Mouse (Mus musculus) heart, embryonic 13.5 days (tissue): ENCODE measurements around the gene H1foo. TPM values are rescaled to one million over a fixed set of nuclear protein-coding genes. Genes with fewer than 3 reads are reported as not detected.

Experiments used
- ATAC-seq: fragments of 200-750 bp; cut with Nextera tagmentation; 2 replicates; pipeline ENCODE4 v1.8.0; 2017; ENCODE audit warnings: moderate TSS enrichment; ENCODE audit not compliant: insufficient number of reproducible peaks, low FRiP score, low TSS enrichment; ENCODE audit errors: extremely low read depth
- H3K27ac ChIP-seq: fragments of 300-500 bp; sonication (generic); replicated peaks from 2 replicates; pipeline ENCODE4 v1.5.1; 2015; ENCODE audit warnings: moderate library complexity, mild to moderate bottlenecking, inconsistent platforms
- H3K27me3 ChIP-seq: fragments of 300-500 bp; sonication (generic); replicated peaks from 2 replicates; pipeline ENCODE4 v1.6.1; 2015; ENCODE audit warnings: mild to moderate bottlenecking, inconsistent platforms
- H3K36me3 ChIP-seq: fragments of 300-500 bp; sonication (generic); 2 replicates; pipeline ENCODE4 v1.6.1; 2015; ENCODE audit warnings: mild to moderate bottlenecking, inconsistent platforms
- H3K4me1 ChIP-seq: fragments of 300-500 bp; sonication (generic); 2 replicates; pipeline ENCODE4 v1.6.1; 2015; ENCODE audit warnings: inconsistent platforms
- H3K4me2 ChIP-seq: fragments of 300-500 bp; sonication (generic); 2 replicates; pipeline ENCODE4 v1.6.1; 2015; ENCODE audit warnings: inconsistent platforms, mild to moderate bottlenecking, moderate library complexity
- H3K4me3 ChIP-seq: fragments of 300-500 bp; sonication (generic); 2 replicates; pipeline ENCODE4 v1.5.1; 2015; ENCODE audit warnings: moderate library complexity, mild to moderate bottlenecking, inconsistent platforms
- H3K9ac ChIP-seq: fragments of 300-500 bp; sonication (generic); 2 replicates; pipeline ENCODE4 v1.6.1; 2015; ENCODE audit warnings: inconsistent platforms, mild to moderate bottlenecking, moderate library complexity
- H3K9me3 ChIP-seq: fragments of 300-500 bp; sonication (generic); 2 replicates; pipeline ENCODE4 v1.6.1; 2016; ENCODE audit warnings: inconsistent platforms
- WGBS: fragments of 180-500 bp; shearing (Covaris S2); methylation state at CpG from one replicate; pipeline ENCODE4 v1.1.7; 2015; ENCODE audit warnings: mixed read lengths; 5-methylcytosine and 5-hydroxymethylcytosine counted together
- polyA plus RNA-seq: library from polyadenylated mRNA; unstranded; fragments of >200 nt; fragmentation: Nextera tagmentation; extraction: Ambion mirVana; gene quantifications from 2 replicates; pipeline ENCODE4 v1.2.1, GENCODE M21; 2015

H1foo gene
- polyA plus RNA-seq, 1 experiment from 2014 or later: not detected

- Histone ChIP-seq H3K9me3 (no peaks in the 10 kb centered on the region), H3K4me3 (no peak overlapping the region), H3K4me2 (no peak overlapping the region), H3K27ac (no peak overlapping the region), H3K27me3 (peaks cover 10% of the 10 kb centered on the region; the same call in 1 of the 2 replicates), H3K4me1 (peaks cover 30% of the 10 kb centered on the region), H3K9ac (no peak overlapping the region), H3K36me3 (peaks cover 91% of the 10 kb centered on the region)
- no peak for ATAC-seq
- 48% methylated on average over 23 of the region's 23 CpGs for WGBS
These were observed 17.8 kb downstream of the H1foo start for GRCm38 (mm10) chr6:115962439-115963085.

GRCm38 (mm10) chr6:115963656-115964055, 18.9 kb downstream of the H1foo start:
- no peaks in the 10 kb centered on the region for H3K9me3 ChIP-seq
- H3K36me3 ChIP-seq: peaks cover 91% of the 10 kb centered on the region
- WGBS: 65% methylated on average over 9 of the region's 9 CpGs
- no peak overlapping the region for H3K9ac ChIP-seq
- H3K27me3 ChIP-seq: peaks cover 10% of the 10 kb centered on the region; the same call in 1 of the 2 replicates
- H3K4me3 ChIP-seq: no peak overlapping the region
- H3K4me2 ChIP-seq: no peak overlapping the region
- H3K4me1 ChIP-seq: peaks cover 24% of the 10 kb centered on the region
- ATAC-seq: no peak
- H3K27ac ChIP-seq: no peak overlapping the region

GRCm38 (mm10) chr6:115966227-115966966, 21.7 kb downstream of the H1foo start:
- WGBS: 88% methylated on average over 19 of the region's 19 CpGs
- H3K4me2 ChIP-seq: no peak overlapping the region
- peaks cover 28% of the 10 kb centered on the region for H3K4me1 ChIP-seq
- H3K36me3 ChIP-seq: peaks cover 79% of the 10 kb centered on the region
- no peak overlapping the region for H3K27ac ChIP-seq
- no peak overlapping the region for H3K9ac ChIP-seq
- H3K27me3 ChIP-seq: peaks cover 10% of the 10 kb centered on the region; the same call in 1 of the 2 replicates
- ATAC-seq: no peak
- H3K9me3 ChIP-seq: no peaks in the 10 kb centered on the region
- H3K4me3 ChIP-seq: no peak overlapping the region

DNA sequence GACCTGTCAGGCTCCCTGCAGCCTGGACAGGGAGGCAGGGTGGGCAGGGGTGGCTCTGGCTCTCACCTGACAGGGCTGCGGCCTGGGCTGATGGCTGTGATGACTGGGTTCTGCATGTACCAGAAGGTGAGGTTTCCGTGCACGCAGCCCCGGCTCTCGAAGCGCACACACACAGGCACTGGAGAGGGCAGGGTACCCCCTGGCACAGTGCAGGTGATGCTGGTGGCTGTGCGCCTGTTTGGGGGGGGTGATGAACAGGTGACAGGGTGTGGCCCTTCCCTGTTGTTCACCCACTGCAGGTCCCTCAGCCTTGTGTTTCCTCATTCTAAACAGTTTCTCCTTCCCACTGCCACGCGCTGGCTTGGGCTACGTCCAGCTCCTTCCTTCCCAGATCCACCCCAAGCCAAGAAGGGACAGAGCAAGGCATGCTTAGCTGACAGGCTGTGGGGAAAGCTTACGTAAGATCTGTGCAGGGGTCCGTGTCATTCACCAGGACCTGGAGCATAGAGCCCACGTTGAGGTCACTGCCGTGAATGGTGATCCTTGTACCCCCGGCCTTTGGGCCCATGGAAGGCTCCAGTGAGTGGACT, 22.6 kb downstream of the H1foo start:
- Histone ChIP-seq H3K4me1 (peaks cover 35% of the 10 kb centered on the region), H3K4me2 (no peak overlapping the region), H3K36me3 (peaks cover 71% of the 10 kb centered on the region)

GRCm38 (mm10) chr6:115968086-115968485, 23.3 kb downstream of the H1foo start:
- Histone ChIP-seq H3K4me2 (no peak overlapping the region), H3K27me3 (peaks cover 9% of the 10 kb centered on the region; the same call in 1 of the 2 replicates), H3K9ac (no peak overlapping the region), H3K4me3 (no peak overlapping the region), H3K4me1 (peaks cover 37% of the 10 kb centered on the region), H3K36me3 (peaks cover 64% of the 10 kb centered on the region), H3K9me3 (no peaks in the 10 kb centered on the region), H3K27ac (no peak overlapping the region)
- ATAC-seq: no peak
- 74% methylated on average over 5 of the region's 5 CpGs for WGBS

More for the DNA sequence above, 22.6 kb downstream of the H1foo start:
- 92% methylated on average over 15 of the region's 15 CpGs for WGBS
- Histone ChIP-seq H3K9me3 (no peaks in the 10 kb centered on the region), H3K9ac (no peak overlapping the region), H3K27ac (no peak overlapping the region), H3K4me3 (no peak overlapping the region), H3K27me3 (peaks cover 10% of the 10 kb centered on the region; the same call in 1 of the 2 replicates)
- no peak for ATAC-seq

DNA sequence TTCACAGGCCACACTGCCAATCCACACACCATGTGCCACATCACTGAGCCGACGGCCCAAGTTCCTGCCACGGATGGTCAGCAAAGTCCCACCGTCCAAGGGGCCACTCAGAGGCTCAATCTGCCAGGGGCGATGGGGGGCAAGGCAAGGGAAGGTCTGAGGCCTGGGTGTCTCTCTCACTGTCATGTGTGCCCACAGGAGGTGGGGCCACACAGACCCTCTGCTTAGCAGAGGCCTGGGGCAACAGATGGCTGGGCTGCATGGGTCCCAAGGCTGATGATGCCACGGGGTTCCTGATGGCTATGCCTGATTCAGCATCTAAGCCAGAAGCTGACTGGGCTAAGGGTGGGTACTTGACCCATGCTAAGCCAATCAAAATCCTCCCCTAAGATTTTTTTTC, 24.0 kb downstream of the H1foo start:
- no peak for ATAC-seq
- Histone ChIP-seq H3K4me2 (no peak overlapping the region), H3K9ac (no peak overlapping the region), H3K27ac (no peak overlapping the region), H3K4me1 (peaks cover 38% of the 10 kb centered on the region), H3K4me3 (no peak overlapping the region), H3K27me3 (0 out of 2 replicates have a peak, but pooled peaks cover 4% of the 10 kb centered on the region), H3K9me3 (no peaks in the 10 kb centered on the region), H3K36me3 (peaks cover 58% of the 10 kb centered on the region)
- 80% methylated on average over 6 of the region's 6 CpGs for WGBS

GRCm38 (mm10) chr6:115969103-115969502, 24.4 kb downstream of the H1foo start:
- Histone ChIP-seq H3K27me3 (0 out of 2 replicates have a peak, but pooled peaks cover 1% of the 10 kb centered on the region), H3K36me3 (peaks cover 55% of the 10 kb centered on the region), H3K4me1 (peaks cover 42% of the 10 kb centered on the region), H3K4me2 (no peak overlapping the region), H3K9ac (no peak overlapping the region), H3K9me3 (no peaks in the 10 kb centered on the region), H3K4me3 (no peak overlapping the region), H3K27ac (no peak overlapping the region)
- ATAC-seq: no peak
- 64% methylated on average over 9 of the region's 9 CpGs for WGBS

DNA sequence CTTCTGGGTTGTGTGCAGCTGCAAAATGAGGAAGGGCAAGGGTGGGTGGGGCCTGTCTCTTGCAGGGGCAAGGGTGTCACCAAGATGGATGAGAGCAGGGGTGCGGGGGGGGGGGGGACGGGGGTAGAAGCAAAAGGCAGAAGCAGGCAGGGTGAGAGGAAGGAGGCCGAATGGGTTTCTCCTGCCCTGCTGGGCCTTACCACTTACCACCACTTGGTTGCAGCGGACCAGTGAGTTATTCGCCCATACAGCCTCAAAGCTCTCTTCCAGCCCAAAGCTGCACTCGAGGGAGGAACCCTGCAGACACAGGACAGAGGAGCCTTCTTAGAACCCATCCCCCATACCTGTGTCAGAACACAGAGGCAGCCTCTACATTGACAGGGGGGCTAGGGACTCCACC, 25.2 kb downstream of the H1foo start:
- Histone ChIP-seq H3K36me3 (peaks cover 54% of the 10 kb centered on the region), H3K4me3 (no peak overlapping the region), H3K27me3 (no peaks in the 10 kb centered on the region), H3K27ac (no peak overlapping the region), H3K4me2 (no peak overlapping the region), H3K9me3 (no peaks in the 10 kb centered on the region), H3K9ac (no peak overlapping the region), H3K4me1 (peaks cover 49% of the 10 kb centered on the region)
- WGBS: 67% methylated on average over 5 of the region's 6 CpGs
- ATAC-seq: no peak

- Histone ChIP-seq H3K4me3 (no peak overlapping the region), H3K9me3 (no peaks in the 10 kb centered on the region), H3K27ac (peak overlapping the region; percentile 51), H3K27me3 (no peaks in the 10 kb centered on the region), H3K9ac (peak overlapping the region; percentile 34; the same call in 1 of the 2 replicates), H3K4me1 (peaks cover 49% of the 10 kb centered on the region), H3K4me2 (no peak overlapping the region), H3K36me3 (peaks cover 58% of the 10 kb centered on the region)
- WGBS: 35% methylated on average over 13 of the region's 13 CpGs
- no peak for ATAC-seq
These were observed 26.7 kb downstream of the H1foo start for GRCm38 (mm10) chr6:115971273-115972060.

DNA sequence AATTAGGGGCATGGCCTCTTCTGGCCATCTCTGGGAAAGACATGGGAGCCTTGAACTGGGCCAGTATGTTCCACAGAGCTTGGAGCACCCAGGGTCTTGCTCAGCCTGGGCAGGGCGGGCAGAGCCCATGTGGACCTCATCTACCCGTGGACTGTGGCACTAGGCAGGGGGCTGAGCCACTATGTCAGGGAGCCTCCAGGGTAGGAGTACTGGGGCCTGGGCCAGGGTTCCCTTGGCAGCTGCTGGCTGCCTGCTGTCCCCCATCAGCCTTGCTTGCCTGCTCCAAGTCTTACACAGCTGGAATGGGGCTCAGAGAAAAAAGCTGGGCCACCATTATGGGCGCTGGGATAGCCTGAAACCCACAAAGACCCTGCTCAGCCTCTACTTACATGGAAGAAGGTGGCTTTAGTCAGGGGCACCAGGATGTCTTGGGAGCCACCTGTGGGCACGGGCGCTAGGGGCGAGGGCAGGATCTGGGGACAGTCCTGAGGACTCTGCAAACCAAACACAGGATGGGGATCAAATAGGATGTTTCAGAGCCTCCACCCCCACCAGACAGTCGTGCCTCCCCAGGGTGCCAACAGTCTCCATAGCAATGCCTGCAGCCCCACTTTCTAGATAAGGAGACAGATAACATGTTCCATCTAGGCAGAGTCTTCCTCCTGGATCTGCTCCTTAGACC, 27.5 kb downstream of the H1foo start:
- Histone ChIP-seq H3K9me3 (no peaks in the 10 kb centered on the region), H3K27me3 (no peaks in the 10 kb centered on the region), H3K36me3 (peaks cover 57% of the 10 kb centered on the region), H3K4me3 (no peak overlapping the region), H3K4me1 (peaks cover 49% of the 10 kb centered on the region), H3K4me2 (no peak overlapping the region), H3K9ac (0 out of 2 replicates have a peak overlapping the region, but pooled peaks have one; percentile 16), H3K27ac (no peak overlapping the region)
- 71% methylated on average over 7 of the region's 7 CpGs for WGBS
- no peak for ATAC-seq
